Mouse (Mus musculus) heart, embryonic 10.5 days (tissue): ENCODE measurements around the gene Gal3st1. TPM values are rescaled to one million over a fixed set of nuclear protein-coding genes. Genes with fewer than 3 reads are reported as not detected.
"Not testable (repeated sequence)": the region's sequence is repeated elsewhere in the genome, so short reads cannot be mapped to it uniquely, and the experiment has no call there.

Experiments
- DNase-seq: peaks from one replicate; pipeline ENCODE4 v3.0.0-alpha.2; 2017; ENCODE audit warnings: low spot score
- H3K27ac ChIP-seq: fragments of 300-500 bp; sonication (generic); 2 replicates; pipeline ENCODE4 v1.5.1; 2016; ENCODE audit warnings: mild to moderate bottlenecking
- H3K27me3 ChIP-seq: fragments of 300-500 bp; sonication (generic); 2 replicates; pipeline ENCODE4 v1.6.1; 2016; ENCODE audit warnings: mild to moderate bottlenecking; ENCODE audit not compliant: poor library complexity, insufficient read depth, severe bottlenecking
- H3K36me3 ChIP-seq: fragments of 300-500 bp; sonication (generic); 2 replicates; pipeline ENCODE4 v1.6.1; 2016; ENCODE audit warnings: mild to moderate bottlenecking, moderate library complexity
- H3K4me1 ChIP-seq: fragments of 300-500 bp; sonication (generic); 2 replicates; pipeline ENCODE4 v1.6.1; 2016; ENCODE audit warnings: mild to moderate bottlenecking
- H3K4me3 ChIP-seq: fragments of 300-500 bp; sonication (generic); 2 replicates; pipeline ENCODE4 v1.5.1; 2016; ENCODE audit warnings: mild to moderate bottlenecking, moderate library complexity
- H3K9me3 ChIP-seq: fragments of 300-500 bp; sonication (generic); 2 replicates; pipeline ENCODE4 v1.6.1; 2016; ENCODE audit warnings: mild to moderate bottlenecking, moderate library complexity
- WGBS: fragments of 180-500 bp; shearing (Covaris S2); methylation state at CpG from one replicate; pipeline ENCODE4 v1.1.7; 2016; 5-methylcytosine and 5-hydroxymethylcytosine counted together
- polyA plus RNA-seq: library from polyadenylated mRNA; unstranded; fragments of >200 nt; fragmentation: Nextera tagmentation; extraction: Ambion mirVana; gene quantifications from 2 replicates; pipeline ENCODE4 v1.2.1, GENCODE M21; 2016

Gal3st1 gene
- polyA plus RNA-seq, 1 experiment from 2014 or later = 0.73 TPM

DNA sequence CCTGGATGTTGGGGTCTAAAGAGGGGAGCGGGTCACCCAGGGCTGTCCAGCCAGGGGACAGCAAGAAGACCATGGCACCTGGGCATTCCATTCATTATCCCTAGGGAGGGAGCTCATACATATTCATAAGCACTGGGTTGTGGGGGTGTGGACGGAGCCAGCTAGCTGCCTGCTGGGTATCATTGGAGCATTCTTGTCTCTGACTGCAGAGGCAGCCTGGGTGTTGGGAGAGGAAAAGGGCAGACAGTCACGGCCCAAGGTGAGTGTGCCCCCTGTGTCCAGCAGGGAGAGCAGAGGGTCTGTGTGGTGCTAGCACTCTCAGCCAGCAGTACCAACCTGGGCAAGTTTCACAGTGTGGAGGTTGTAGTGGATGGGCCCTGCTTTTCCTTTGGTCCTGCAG is 6.3 kb downstream of the Gal3st1 start:
- peaks cover 3% of the 10 kb centered on the region; the same call in 1 of the 2 replicates for H3K4me1 ChIP-seq
- H3K27me3 ChIP-seq = peaks cover 10% of the 10 kb centered on the region; the same call in 1 of the 2 replicates
- H3K27ac ChIP-seq = no peak overlapping the region
- no peak for DNase-seq
- H3K9me3 ChIP-seq = no peaks in the 10 kb centered on the region
- WGBS = 58% methylated on average over 3 of the region's 3 CpGs
- no peaks in the 10 kb centered on the region for H3K36me3 ChIP-seq
- no peak overlapping the region for H3K4me3 ChIP-seq

DNA sequence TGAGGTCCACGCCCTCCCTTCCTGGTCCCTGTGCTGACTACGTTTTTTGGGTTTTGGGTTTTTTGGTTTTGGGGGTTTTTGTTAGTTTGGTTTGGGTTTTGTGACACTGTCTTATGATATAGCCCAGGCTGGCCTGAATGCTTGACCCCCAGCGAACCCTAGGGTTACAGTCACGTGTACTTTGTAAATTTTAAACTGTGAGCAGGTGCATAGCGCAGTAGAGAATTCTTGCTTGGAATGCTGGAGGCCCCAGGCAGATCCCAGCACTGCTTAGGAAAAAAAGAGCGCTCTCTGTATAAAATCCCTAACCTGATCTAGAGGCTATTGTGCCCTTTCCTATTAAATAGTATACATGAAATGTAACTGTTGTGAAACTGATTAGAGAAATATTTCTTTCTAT is 9.7 kb downstream of the Gal3st1 start:
- Histone ChIP-seq H3K27ac (no peak overlapping the region), H3K9me3 (no peaks in the 10 kb centered on the region)
- WGBS = 70% methylated on average over 6 of the region's 6 CpGs

DNA sequence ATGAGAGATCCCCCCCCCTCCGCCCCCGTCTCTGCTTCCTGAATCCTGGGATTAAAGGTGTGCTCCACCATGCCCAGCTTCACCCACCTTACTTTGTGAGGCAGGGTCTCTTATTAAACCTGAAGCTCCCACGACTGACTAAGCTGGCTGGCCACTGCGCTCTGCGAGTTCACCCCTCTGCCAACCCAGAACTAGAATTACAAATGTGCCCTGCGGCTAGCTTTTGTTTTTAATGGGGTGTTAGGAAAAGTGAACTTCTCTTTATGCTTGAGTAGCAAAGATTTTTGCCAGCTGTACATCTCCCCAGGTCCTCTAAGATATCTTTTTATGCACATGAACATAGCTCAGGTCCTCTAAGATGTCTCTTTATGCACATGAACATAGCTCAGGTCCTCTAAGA is 10.5 kb downstream of the Gal3st1 start:
- DNase-seq = no peak
- Histone ChIP-seq H3K36me3 (no peaks in the 10 kb centered on the region), H3K27me3 (peaks cover 31% of the 10 kb centered on the region), H3K27ac (no peak overlapping the region), H3K9me3 (no peaks in the 10 kb centered on the region), H3K4me1 (peaks cover 10% of the 10 kb centered on the region), H3K4me3 (no peak overlapping the region)
- 86% methylated on average over 6 of the region's 6 CpGs for WGBS

More for the DNA sequence above, 9.7 kb downstream of the Gal3st1 start:
- Histone ChIP-seq H3K27me3 (peaks cover 23% of the 10 kb centered on the region), H3K36me3 (no peaks in the 10 kb centered on the region), H3K4me1 (peaks cover 4% of the 10 kb centered on the region), H3K4me3 (no peak overlapping the region)
- no peak for DNase-seq

DNA sequence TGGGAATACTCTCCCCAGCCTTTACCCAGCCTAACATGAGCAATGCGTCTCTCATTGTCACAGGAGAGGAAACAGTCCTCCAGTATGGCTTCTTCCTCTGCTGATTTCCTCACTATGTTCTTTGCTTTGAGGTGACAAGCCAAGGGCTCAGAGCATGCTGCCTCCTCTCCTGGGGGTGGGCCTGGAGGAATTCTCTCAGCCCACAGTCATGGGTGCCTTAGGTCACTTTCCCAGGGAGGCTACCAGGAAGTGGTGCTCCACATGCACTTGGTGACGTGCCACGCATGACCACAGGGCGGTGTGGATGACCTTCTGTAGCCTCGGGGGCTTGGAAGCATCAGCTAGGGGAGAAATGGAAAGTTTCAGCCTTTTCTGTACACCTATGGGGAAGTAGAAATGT is 12.1 kb downstream of the Gal3st1 start:
- H3K36me3 ChIP-seq = no peaks in the 10 kb centered on the region
- DNase-seq = no peak
- no peak overlapping the region for H3K4me3 ChIP-seq
- H3K4me1 ChIP-seq = peaks cover 10% of the 10 kb centered on the region
- no peaks in the 10 kb centered on the region for H3K9me3 ChIP-seq
- H3K27ac ChIP-seq = no peak overlapping the region
- WGBS = 74% methylated on average over 5 of the region's 5 CpGs
- H3K27me3 ChIP-seq = peaks cover 47% of the 10 kb centered on the region

DNA sequence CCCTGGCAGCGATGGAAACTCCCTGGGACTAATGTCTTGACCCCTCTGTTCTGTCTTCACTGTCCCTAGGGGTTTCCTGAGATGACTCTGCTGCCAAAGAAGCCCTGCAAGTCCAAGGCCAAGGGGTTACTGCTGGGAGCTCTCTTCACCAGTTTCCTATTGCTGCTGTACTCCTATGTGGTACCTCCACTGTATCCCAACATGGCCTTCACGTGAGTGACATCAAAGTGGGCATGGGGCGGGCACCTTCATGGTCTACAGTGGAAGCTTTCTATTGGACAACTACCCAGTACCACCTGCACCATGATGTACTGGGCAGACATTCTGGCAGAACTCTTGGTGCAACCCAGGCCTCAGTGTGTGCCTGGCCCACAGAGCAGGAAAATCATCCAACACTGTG is 13.4 kb downstream of the Gal3st1 start:
- peaks cover 51% of the 10 kb centered on the region for H3K27me3 ChIP-seq
- no peak overlapping the region for H3K27ac ChIP-seq
- H3K4me1 ChIP-seq = peaks cover 10% of the 10 kb centered on the region

DNA sequence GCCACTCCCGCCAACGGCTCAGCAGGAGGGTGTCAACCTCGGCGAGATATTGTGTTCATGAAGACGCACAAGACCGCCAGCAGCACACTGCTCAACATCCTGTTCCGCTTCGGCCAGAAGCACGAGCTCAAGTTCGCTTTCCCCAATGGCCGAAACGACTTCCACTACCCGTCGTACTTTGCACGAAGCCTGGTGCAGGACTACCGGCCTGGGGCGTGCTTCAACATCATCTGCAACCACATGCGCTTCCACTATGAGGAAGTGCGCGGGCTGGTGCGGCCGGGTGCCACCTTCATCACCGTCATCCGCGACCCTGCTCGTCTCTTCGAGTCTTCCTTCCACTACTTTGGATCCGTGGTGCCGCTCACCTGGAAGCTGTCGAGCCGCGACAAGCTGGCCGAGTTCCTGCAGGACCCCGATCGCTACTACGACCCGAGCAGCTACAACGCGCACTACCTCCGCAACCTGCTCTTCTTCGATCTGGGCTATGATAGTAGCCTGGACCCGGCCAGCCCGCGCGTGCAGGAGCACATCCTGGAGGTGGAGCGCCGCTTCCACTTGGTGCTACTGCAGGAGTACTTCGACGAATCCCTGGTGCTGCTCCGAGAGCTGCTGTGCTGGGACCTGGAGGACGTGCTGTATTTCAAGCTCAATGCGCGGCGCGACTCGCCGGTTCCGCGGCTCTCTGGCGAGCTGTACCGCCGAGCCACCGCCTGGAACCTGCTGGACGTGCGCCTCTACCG is 14.7 kb downstream of the Gal3st1 start:
- H3K27ac ChIP-seq = no peak overlapping the region
- peak overlapping the region; percentile 53 for H3K4me3 ChIP-seq
- no peaks in the 10 kb centered on the region for H3K9me3 ChIP-seq
- DNase-seq = peak; percentile 74
- peaks cover 46% of the 10 kb centered on the region for H3K27me3 ChIP-seq
- 4% methylated on average over 66 of the region's 66 CpGs for WGBS
- H3K36me3 ChIP-seq = no peaks in the 10 kb centered on the region
- H3K4me1 ChIP-seq = peaks cover 10% of the 10 kb centered on the region

More for the DNA sequence above, 13.4 kb downstream of the Gal3st1 start:
- DNase-seq = peak; percentile 53
- no peak overlapping the region for H3K4me3 ChIP-seq
- no peaks in the 10 kb centered on the region for H3K9me3 ChIP-seq
- 87% methylated on average over 3 of the region's 3 CpGs for WGBS
- no peaks in the 10 kb centered on the region for H3K36me3 ChIP-seq

DNA sequence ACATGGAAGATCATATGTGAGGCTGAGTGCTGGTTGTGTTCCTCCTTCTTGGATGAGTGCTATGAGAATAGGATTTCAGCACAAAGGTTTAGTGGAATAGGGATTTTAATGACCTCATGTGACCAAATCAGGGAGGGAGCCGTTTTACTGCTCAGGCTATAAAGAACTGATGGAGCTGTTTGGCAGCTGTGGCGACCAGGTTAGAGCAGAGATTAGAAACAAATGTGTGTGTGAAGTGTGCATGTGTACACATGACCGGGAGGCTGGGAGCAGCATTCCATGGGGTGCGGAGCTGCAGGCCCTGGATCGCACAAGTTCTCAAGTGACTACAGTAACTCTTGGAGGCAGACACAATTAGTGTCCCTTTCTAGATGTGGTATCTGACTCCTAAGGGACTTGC is 16.1 kb downstream of the Gal3st1 start:
- Histone ChIP-seq H3K9me3 (no peaks in the 10 kb centered on the region), H3K4me1 (peaks cover 10% of the 10 kb centered on the region), H3K27ac (no peak overlapping the region), H3K4me3 (no peak overlapping the region), H3K36me3 (no peaks in the 10 kb centered on the region), H3K27me3 (peaks cover 46% of the 10 kb centered on the region)
- DNase-seq = peak; percentile 69
- WGBS = 75% methylated on average over 5 of the region's 5 CpGs

DNA sequence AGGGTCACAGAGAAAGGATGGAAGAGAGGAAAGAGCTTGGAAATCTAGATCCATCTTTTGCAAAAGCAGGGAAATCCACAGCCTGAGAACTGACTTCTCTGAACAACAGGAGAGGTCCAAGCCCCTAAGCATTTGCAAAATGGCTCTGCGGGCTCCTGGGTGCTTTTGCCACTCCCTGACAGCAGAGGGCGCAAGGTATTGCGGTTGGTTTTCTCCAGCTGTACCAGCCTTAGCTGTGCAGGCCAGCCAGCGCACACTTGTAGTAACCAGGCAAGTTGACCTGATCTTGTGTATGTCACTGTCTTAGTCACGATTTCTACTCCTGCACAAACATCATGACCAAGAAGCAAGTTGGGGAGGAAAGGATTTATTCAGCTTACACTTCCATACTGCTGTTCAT is 18.2 kb downstream of the Gal3st1 start:
- 10% methylated on average over 5 of the region's 5 CpGs for WGBS
- H3K27ac ChIP-seq = no peak overlapping the region
- no peaks in the 10 kb centered on the region for H3K9me3 ChIP-seq
- no peak overlapping the region for H3K4me3 ChIP-seq
- peaks cover 43% of the 10 kb centered on the region for H3K27me3 ChIP-seq
- no peaks in the 10 kb centered on the region for H3K36me3 ChIP-seq
- peaks cover 10% of the 10 kb centered on the region for H3K4me1 ChIP-seq
- DNase-seq = peak; percentile 85

DNA sequence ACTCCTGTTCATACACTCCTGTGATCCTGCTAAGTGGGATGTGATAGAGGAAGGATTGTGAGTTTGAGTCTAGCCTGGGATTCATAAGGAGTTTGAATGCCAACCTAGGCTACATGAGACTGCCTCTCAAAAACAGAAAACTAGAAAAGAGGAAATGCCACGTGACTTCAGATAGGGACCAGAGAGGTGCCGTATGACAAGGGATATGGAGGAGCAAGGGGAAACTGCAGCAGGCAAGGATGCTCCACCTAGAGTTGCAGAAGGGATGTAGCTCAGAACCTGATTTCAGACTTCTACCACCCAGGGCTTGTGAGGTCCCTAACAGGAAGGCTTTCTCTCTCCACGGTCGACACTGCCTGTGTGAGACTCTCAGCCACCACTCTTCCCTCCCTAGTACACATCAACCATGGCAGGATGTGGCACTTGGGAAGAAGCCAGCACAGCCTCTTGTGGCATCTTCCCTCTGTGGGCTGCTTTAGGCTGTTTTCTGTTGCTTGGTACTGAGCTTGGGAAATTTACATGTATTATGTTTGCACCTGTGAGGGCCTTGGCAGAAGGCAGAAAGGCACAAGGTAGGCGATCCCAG is 21.9 kb downstream of the Gal3st1 start:
- Histone ChIP-seq H3K4me3 (no peak overlapping the region), H3K36me3 (no peaks in the 10 kb centered on the region), H3K9me3 (no peaks in the 10 kb centered on the region), H3K27ac (no peak overlapping the region), H3K4me1 (0 out of 2 replicates have a peak, but pooled peaks cover 5% of the 10 kb centered on the region), H3K27me3 (peaks cover 6% of the 10 kb centered on the region; the same call in 1 of the 2 replicates)
- DNase-seq = peak; percentile 66
- 44% methylated on average over 5 of the region's 5 CpGs for WGBS

DNA sequence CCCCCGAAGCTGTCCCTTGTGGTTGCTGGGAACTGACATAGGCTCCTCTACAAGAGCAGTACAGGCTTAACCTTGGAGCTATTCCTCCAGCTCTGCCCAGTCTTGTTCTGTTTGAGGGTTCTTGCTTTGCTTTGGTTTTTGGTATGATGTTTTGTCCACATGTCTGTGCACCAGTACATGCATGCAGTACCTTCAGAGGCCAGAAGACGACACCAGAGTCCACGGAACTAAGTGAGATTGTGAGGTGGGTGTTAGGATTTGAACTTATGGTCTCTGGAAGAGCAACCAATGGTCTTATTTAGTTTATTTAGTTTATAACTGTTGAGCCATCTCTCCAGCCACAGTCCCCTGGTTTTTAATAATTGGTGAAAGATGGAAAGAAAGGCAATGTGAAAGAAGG is 23.0 kb downstream of the Gal3st1 start:
- WGBS = 73% methylated on average over 3 of the region's 3 CpGs
- DNase-seq = peak; percentile 11
- H3K27ac ChIP-seq = no peak overlapping the region
- 0 out of 2 replicates have a peak, but pooled peaks cover 5% of the 10 kb centered on the region for H3K4me1 ChIP-seq
- no peaks in the 10 kb centered on the region for H3K27me3 ChIP-seq
- no peaks in the 10 kb centered on the region for H3K36me3 ChIP-seq
- H3K9me3 ChIP-seq = no peaks in the 10 kb centered on the region
- H3K4me3 ChIP-seq = no peak overlapping the region

DNA sequence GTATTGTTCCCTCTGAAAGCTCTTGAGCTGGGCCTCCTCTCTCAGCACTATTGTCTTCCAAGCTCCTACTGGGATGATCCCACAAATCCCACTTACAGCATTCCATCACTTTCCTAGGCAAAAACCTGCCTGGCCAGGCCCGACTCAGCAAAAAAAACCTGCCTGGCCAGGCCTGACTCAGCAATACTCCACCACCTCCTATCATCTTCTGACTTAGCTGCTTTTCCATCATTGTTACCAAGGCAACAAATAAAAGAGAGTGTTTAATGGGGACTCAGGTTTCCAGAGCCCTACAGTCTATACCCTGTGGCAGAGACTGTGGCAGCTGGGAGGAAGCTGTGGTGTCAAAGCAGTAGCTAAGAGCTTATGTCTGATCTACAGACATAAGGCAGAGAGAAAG is 29.2 kb downstream of the Gal3st1 start:
- H3K9me3 ChIP-seq = peaks cover 3% of the 10 kb centered on the region; the same call in 1 of the 2 replicates
- WGBS = 71% methylated on average over 1 of the region's 1 CpGs
- no peaks in the 10 kb centered on the region for H3K36me3 ChIP-seq
- H3K4me3 ChIP-seq = no peak overlapping the region
- no peaks in the 10 kb centered on the region for H3K27me3 ChIP-seq
- H3K4me1 ChIP-seq = no peaks in the 10 kb centered on the region
- no peak overlapping the region for H3K27ac ChIP-seq
- peak; percentile 54 for DNase-seq

DNA sequence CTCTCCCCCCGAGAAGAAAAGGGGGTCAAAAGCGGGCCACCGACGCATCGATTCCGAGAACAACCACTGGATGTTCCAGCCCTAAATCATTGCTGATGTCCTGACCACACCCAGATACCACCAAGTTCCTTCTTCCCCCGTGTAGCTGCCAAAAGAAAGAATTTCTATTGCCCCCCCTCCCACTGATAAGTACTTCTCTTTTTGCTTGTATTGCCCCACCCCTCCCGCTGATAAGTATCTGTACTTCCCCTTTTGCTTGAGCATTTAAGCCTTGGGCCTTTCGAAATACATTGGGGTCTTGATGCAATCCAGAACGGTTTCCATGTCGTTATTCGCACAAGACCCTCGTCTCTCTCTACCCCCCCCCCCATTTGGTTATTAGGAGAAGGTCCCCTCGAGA is 32.4 kb downstream of the Gal3st1 start:
- H3K36me3 ChIP-seq, H3K27ac ChIP-seq, H3K9me3 ChIP-seq, H3K4me3 ChIP-seq, H3K27me3 ChIP-seq, H3K4me1 ChIP-seq: not testable (repeated sequence)
- DNase-seq = peak; percentile 36
- 78% methylated on average over 14 of the region's 14 CpGs for WGBS

DNA sequence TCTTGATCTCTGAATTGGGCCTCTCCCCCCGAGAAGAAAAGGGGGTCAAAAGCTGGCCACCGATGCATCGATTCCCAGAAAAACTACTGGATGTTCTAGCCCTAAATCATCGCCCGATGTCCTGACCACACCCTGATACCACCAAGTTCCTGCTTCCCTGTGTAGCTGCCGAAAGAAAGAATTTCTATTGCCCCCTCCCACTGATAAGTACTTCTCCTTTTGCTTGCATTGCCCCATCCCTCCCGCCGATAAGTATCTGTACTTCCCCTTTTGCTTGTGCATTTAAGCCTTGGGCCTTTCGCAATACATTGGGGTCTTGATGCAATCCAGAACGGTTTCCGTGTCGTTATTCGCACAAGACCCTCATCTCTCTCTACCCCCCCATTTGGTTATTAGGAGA is 38.7 kb downstream of the Gal3st1 start:
- 83% methylated on average over 13 of the region's 13 CpGs for WGBS
- not testable (repeated sequence) for H3K4me3 ChIP-seq, H3K9me3 ChIP-seq, H3K4me1 ChIP-seq, H3K27ac ChIP-seq, H3K27me3 ChIP-seq, H3K36me3 ChIP-seq
- DNase-seq = peak; percentile 45
